Mouse (Mus musculus): ENCODE data around the gene Hist1h3e.
A peak's percentile ranks its signal among the peaks of the same experiment; 100 is the strongest.
"Not testable (repeated sequence)": the region's sequence is repeated elsewhere in the genome, so short reads cannot be mapped to it uniquely, and the experiment has no call there.

DNA sequence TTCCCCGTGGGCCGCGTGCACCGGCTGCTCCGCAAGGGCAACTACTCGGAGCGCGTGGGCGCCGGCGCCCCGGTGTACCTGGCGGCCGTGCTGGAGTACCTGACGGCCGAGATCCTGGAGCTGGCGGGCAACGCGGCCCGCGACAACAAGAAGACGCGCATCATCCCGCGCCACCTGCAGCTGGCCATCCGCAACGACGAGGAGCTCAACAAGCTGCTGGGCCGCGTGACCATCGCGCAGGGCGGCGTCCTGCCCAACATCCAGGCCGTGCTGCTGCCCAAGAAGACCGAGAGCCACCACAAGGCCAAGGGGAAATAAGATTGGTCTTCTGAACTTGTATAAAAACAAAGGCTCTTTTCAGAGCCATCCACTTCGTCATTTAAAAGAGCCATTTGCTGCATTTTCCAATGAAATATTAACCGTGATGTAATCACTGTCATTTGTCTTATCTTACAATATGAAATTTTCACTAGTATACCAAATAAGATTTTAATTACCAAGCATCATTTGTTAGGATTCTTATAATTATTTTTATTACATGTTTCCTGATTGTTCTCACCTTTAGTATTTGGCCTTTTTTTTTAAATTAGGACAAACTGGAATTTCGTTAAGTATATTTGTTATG lies 12.5 kb upstream of the Hist1h3e start:
- not testable (repeated sequence) for TF ChIP-seq CTCF (IDR thresholded peaks at IDR 0.05; ENCODE audit: low read depth, low read length)
- peak; percentile 91 for TF ChIP-seq POLR2A (IDR thresholded peaks at IDR 0.05; ENCODE audit: insufficient read depth, low read length)

Data from ES-Bruce4 (cell line).